Mouse (Mus musculus): ENCODE data around the gene Zscan4-ps3.
"Not testable (repeated sequence)": the region's sequence is repeated elsewhere in the genome, so short reads cannot be mapped to it uniquely, and the experiment has no call there.

Gene Zscan4-ps3

GRCm38 (mm10) chr7:11609008-11609407 lies at the start of gene Zscan4-ps3:
TSS of gene Zscan4-ps3 (plus strand) at chr7:11609308.
- in situ Hi-C loops (cut with MboI, MseI), result not testable (repeated sequence)

- in situ Hi-C loops (cut with MboI, MseI), result loop anchor here in 1 of 2 experiments (10.0 kb wide), 3 partner anchors 102 to 822 kb away; partner anchors contain the start of gene Zscan4-ps2
Observed at GRCm38 (mm10) chr7:11617082-11617481, 8.0 kb downstream of the Zscan4-ps3 start.

Data from T-helper 17 cell (primary cell).